28 mouse cellular contexts compared by ENCODE assay signal in the genomic region with DNA sequence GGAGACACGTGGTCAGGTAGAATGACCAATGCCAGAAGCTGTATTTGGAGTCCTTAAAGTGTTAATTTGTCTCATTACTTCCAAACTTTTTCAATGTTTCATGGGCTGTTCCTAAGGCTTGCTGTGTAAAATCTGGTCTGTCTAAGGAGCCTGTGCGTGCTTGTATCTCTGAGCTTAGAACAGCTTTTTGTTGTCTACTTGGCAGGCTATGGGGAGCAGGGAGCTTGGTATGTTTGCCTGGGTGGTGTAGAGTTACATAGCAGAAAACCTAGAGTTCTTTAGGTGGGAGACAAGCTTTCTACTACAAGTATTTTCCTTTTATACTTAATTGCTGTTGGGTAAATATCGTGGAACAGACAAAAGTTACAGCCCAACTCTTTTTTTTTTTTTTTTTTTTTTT.
DNase-seq lines count a peak whose midpoint lies in the region; ATAC-seq and TF ChIP-seq lines count a peak whose summit lies in the region.
"Had no signal": no experiment of that assay in that cellular context is flagged by ENCODE, and none has a peak within 500 bp of the region (broad histone marks: within the 10 kb centered on the region; RNA-seq: fewer than 3 reads in every experiment).

No protein-coding gene starts in this region.

- no peaks in the 10 kb centered on the region for H3K27me3 ChIP-seq in heart, embryonic 16.5 days (ENCODE audit: control insufficient read depth, insufficient read depth, low read length)
- no peaks in the 10 kb centered on the region for H3K27me3 ChIP-seq in lung, embryonic 14.5 days (ENCODE audit: insufficient read depth, low read length)
- no peaks in the 10 kb centered on the region for H3K27me3 ChIP-seq in limb, embryonic 14.5 days (ENCODE audit: control insufficient read depth, insufficient read depth, low read length)
- H3K27me3 ChIP-seq: forebrain, embryonic 12.5 days; heart, embryonic 15.5 days; liver, embryonic 13.5 days; lung, embryonic 15.5 days; midbrain, embryonic 15.5 days; neural tube, embryonic 12.5 days had no signal

- H3K4me3 ChIP-seq in heart, embryonic 16.5 days (ENCODE audit: low read length) = no peak overlapping the region
- no peak overlapping the region for H3K4me3 ChIP-seq in lung, embryonic 14.5 days (ENCODE audit: low read depth, low read length)
- H3K4me3 ChIP-seq in limb, embryonic 14.5 days (replicated peaks; ENCODE audit: low read length) = no peak overlapping the region
- H3K4me3 ChIP-seq: erythroblast, embryonic 14.5 days; forebrain, embryonic 12.5 days; heart, embryonic 15.5 days; hindbrain, embryonic 10.5 days; left cerebral cortex, adult 2 months; liver, embryonic 13.5 days; lung, embryonic 15.5 days; midbrain, embryonic 15.5 days; neural tube, embryonic 12.5 days had no signal

- no peaks in the 10 kb centered on the region for H3K36me3 ChIP-seq in heart, embryonic 16.5 days (ENCODE audit: control insufficient read depth, insufficient read depth)
- peaks cover 8% of the 10 kb centered on the region; the same call in 1 of the 2 replicates for H3K36me3 ChIP-seq in lung, embryonic 14.5 days (ENCODE audit: insufficient read depth)
- H3K36me3 ChIP-seq in limb, embryonic 14.5 days (ENCODE audit: control insufficient read depth, insufficient read depth, low read length) = no peaks in the 10 kb centered on the region
- H3K36me3 ChIP-seq: heart, embryonic 15.5 days; liver, embryonic 13.5 days; lung, embryonic 15.5 days; midbrain, embryonic 15.5 days had no signal

- H3K4me1 ChIP-seq in heart, embryonic 16.5 days (ENCODE audit: control insufficient read depth, insufficient read depth, low read length) = peaks cover 9% of the 10 kb centered on the region
- H3K4me1 ChIP-seq in lung, embryonic 14.5 days (ENCODE audit: insufficient read depth) = peaks cover 16% of the 10 kb centered on the region; the same call in 1 of the 2 replicates
- peaks cover 45% of the 10 kb centered on the region for H3K4me1 ChIP-seq in limb, embryonic 14.5 days (ENCODE audit: control insufficient read depth, insufficient read depth, low read length)
- H3K4me1 ChIP-seq: forebrain, embryonic 12.5 days; heart, embryonic 15.5 days; liver, embryonic 13.5 days had no signal

- no peak overlapping the region for H3K27ac ChIP-seq in heart, embryonic 16.5 days (ENCODE audit: low read length)
- H3K27ac ChIP-seq in lung, embryonic 14.5 days (ENCODE audit: low read depth) = no peak overlapping the region
- H3K27ac ChIP-seq in limb, embryonic 14.5 days (replicated peaks; ENCODE audit: low read depth, low read length) = peak overlapping the region; percentile 30; the same call in 1 of the 2 replicates
- H3K27ac ChIP-seq: forebrain, embryonic 12.5 days; heart, embryonic 15.5 days; hindbrain, embryonic 10.5 days; left cerebral cortex, adult 2 months; liver, embryonic 13.5 days; lung, embryonic 15.5 days; macrophage; midbrain, embryonic 15.5 days; neural tube, embryonic 12.5 days had no signal

- WGBS in heart, embryonic 16.5 days = 64% methylated on average over 3 of the region's 3 CpGs
- WGBS in lung, embryonic 14.5 days = 37% methylated on average over 3 of the region's 3 CpGs
- WGBS in limb, embryonic 14.5 days = 14% methylated on average over 3 of the region's 3 CpGs

- no peak for TF ChIP-seq CTCF in lung, embryonic 14.5 days (IDR thresholded peaks at IDR 0.05; ENCODE audit: low read depth)

- no peak overlapping the region for H3K4me2 ChIP-seq in heart, embryonic 16.5 days (ENCODE audit: low read depth, low read length)
- no peak overlapping the region for H3K4me2 ChIP-seq in lung, embryonic 14.5 days
- H3K4me2 ChIP-seq in limb, embryonic 14.5 days (replicated peaks; ENCODE audit: low read depth, low read length, severe bottlenecking) = no peak overlapping the region
- H3K4me2 ChIP-seq: forebrain, embryonic 12.5 days; heart, embryonic 15.5 days; liver, embryonic 13.5 days; lung, embryonic 15.5 days; midbrain, embryonic 15.5 days; neural tube, embryonic 12.5 days had no signal

- TF ChIP-seq POLR2A in limb, embryonic 14.5 days (IDR thresholded peaks at IDR 0.05; ENCODE audit: borderline replicate concordance, extremely low read depth, insufficient read depth, insufficient read length) = no peak

- no peak for DNase-seq in heart, postnatal 10 days
- DNase-seq in lung, embryonic 14.5 days = peak; percentile 44
- DNase-seq in lung, adult 18-20 months = no peak
- no peak for DNase-seq in limb, embryonic 14.5 days (ENCODE audit: low spot score)
- DNase-seq in layer of hippocampus, postnatal 14 days (ENCODE audit: low spot score in 2 of 2) = no peak
- no peak for DNase-seq in adrenal gland, adult (ENCODE audit: inconsistent age in 2 of 2, low spot score in 1 of 2)
- DNase-seq: adrenal gland, postnatal 25 days; cerebellum, adult 9-10 months; gastrocnemius, postnatal 36 days; kidney, postnatal 36 days; layer of hippocampus, adult 9-11 months; left cerebral cortex, postnatal 4 days; liver, embryonic 13.5 days; right cerebral cortex, postnatal 14 days; thymus, adult 18-20 months; thymus, postnatal 4 days had no signal

- H3K9ac ChIP-seq in heart, embryonic 16.5 days (ENCODE audit: low read length) = no peak overlapping the region
- H3K9ac ChIP-seq in lung, embryonic 14.5 days = no peak overlapping the region
- H3K9ac ChIP-seq in limb, embryonic 14.5 days (ENCODE audit: low read depth, low read length, severe bottlenecking) = no peak overlapping the region
- H3K9ac ChIP-seq: forebrain, embryonic 12.5 days; heart, embryonic 15.5 days; liver, embryonic 13.5 days; lung, embryonic 15.5 days; midbrain, embryonic 15.5 days; neural tube, embryonic 12.5 days had no signal

- intact Hi-C loops in heart, postnatal 10 days (cut with DNase I) = no loop called here

- no peaks in the 10 kb centered on the region for H3K9me3 ChIP-seq in heart, embryonic 16.5 days (replicated peaks; ENCODE audit: control insufficient read depth, low read length)
- no peaks in the 10 kb centered on the region for H3K9me3 ChIP-seq in lung, embryonic 14.5 days (ENCODE audit: low read depth, low read length)
- H3K9me3 ChIP-seq in limb, embryonic 14.5 days (ENCODE audit: control insufficient read depth, low read length) = no peaks in the 10 kb centered on the region
- H3K9me3 ChIP-seq: forebrain, embryonic 12.5 days; heart, embryonic 15.5 days; hindbrain, embryonic 10.5 days; liver, embryonic 13.5 days; lung, embryonic 15.5 days; midbrain, embryonic 15.5 days; neural tube, embryonic 12.5 days had no signal

- 0 out of 2 replicates have a peak, but pooled peaks have one; percentile 14 for ATAC-seq in heart, embryonic 16.5 days (replicated peaks; ENCODE audit: extremely low read depth, insufficient read depth, low FRiP score)
- ATAC-seq in lung, embryonic 14.5 days (ENCODE audit: insufficient read depth) = 0 out of 2 replicates have a peak, but pooled peaks have one; percentile 52
- ATAC-seq in limb, embryonic 14.5 days (ENCODE audit: low FRiP score, low read depth) = no peak
- ATAC-seq: hindbrain, embryonic 16.5 days; intestine, embryonic 16.5 days; midbrain, embryonic 15.5 days had no signal
